Mouse (Mus musculus): ENCODE data around the gene Wdr45. TPM values are rescaled to one million over a fixed set of nuclear protein-coding genes. Genes with fewer than 3 reads are reported as not detected.
A peak's percentile ranks its signal among the peaks of the same experiment; 100 is the strongest.

The Wdr45 gene
- total and polyA plus RNA-seq, 3 experiments: 18.0 to 24.1 (median 21.4) TPM

GRCm38 (mm10) chrX:7673578-7674281, 40.4 kb upstream of the Wdr45 start (continued):
- TF ChIP-seq ZNF384 (IDR thresholded peaks at IDR 0.05; ENCODE audit: low read depth, low read length): peak; percentile 66
- peak; percentile 16; the same call in 1 of the 2 replicates for TF ChIP-seq RCOR1 (conservative IDR thresholded peaks at IDR 0.05; ENCODE audit: low read depth, low read length)
- peak; percentile 75 for TF ChIP-seq MAX (IDR thresholded peaks at IDR 0.05; ENCODE audit: low read length)
- TF ChIP-seq CTCF (conservative IDR thresholded peaks at IDR 0.05 in 1 of 2, IDR thresholded peaks at IDR 0.05 in 1 of 2; ENCODE audit: low read depth in 2 of 2, low read length in 2 of 2): 0 out of 4 replicates have a peak, but pooled peaks of 1 of the 2 experiments have one; percentile 3
- TF ChIP-seq TBP (conservative IDR thresholded peaks at IDR 0.05; ENCODE audit: low read depth, low read length): peak; percentile 46; the same call in 1 of the 2 replicates
- peak; percentile 77 for TF ChIP-seq BHLHE40 (IDR thresholded peaks at IDR 0.05; ENCODE audit: low read depth, low read length)

GRCm38 (mm10) chrX:7674284-7675000, 39.7 kb upstream of the Wdr45 start:
- H3K4me2 ChIP-seq (ENCODE audit: insufficient read depth, low read depth, poor library complexity, severe bottlenecking): peak overlapping the region; percentile 72

GRCm38 (mm10) chrX:7675001-7675380, 39.1 kb upstream of the Wdr45 start:
- no peaks in the 10 kb centered on the region for H3K9me3 ChIP-seq (replicated peaks; ENCODE audit: low read length)
- TF ChIP-seq TCF12 (IDR thresholded peaks at IDR 0.05; ENCODE audit: low read depth, low read length): no peak
- no peak for TF ChIP-seq UBTF (IDR thresholded peaks at IDR 0.05; ENCODE audit: low read depth, low read length)
- no peak for TF ChIP-seq MAZ (IDR thresholded peaks at IDR 0.05; ENCODE audit: low read depth, low read length)
- peak in 1 of 2 experiments; percentile 41; a peak in 2 of 4 replicates for TF ChIP-seq CTCF (conservative IDR thresholded peaks at IDR 0.05 in 1 of 2, IDR thresholded peaks at IDR 0.05 in 1 of 2; ENCODE audit: low read depth in 2 of 2, low read length in 2 of 2)
- TF ChIP-seq NELFE (IDR thresholded peaks at IDR 0.05; ENCODE audit: low read depth, low read length): no peak
- TF ChIP-seq MXI1 (IDR thresholded peaks at IDR 0.05; ENCODE audit: low read depth, low read length): no peak
- H3K27ac ChIP-seq (ENCODE audit: insufficient read depth, low read depth): peak overlapping the region; percentile 77; the same call in 1 of the 2 replicates
- peak overlapping the region in 1 of 3 experiments; percentile 39 for H3K4me3 ChIP-seq (replicated peaks in 1 of 3; ENCODE audit: low read depth in 2 of 3, low read length in 2 of 3, poor library complexity in 1 of 3)
- H3K4me1 ChIP-seq (ENCODE audit: control insufficient read depth in 1 of 2, insufficient read depth in 2 of 2): peaks cover 4 to 12% of the 10 kb centered on the region in 2 experiments; a peak in 3 of 4 replicates
- dilution Hi-C loops (cut with MboI; ENCODE audit: extremely low pct_ligation_motif_present, extremely low pct_unique_long_range_greater_than_20kb, low sequenced_read_pairs): no loop called here
- H3K79me2 ChIP-seq (replicated peaks; ENCODE audit: control insufficient read depth, extremely low read depth, insufficient read depth, poor library complexity, severe bottlenecking): peaks cover 4% of the 10 kb centered on the region
- peak overlapping the region; percentile 72; the same call in 1 of the 2 replicates for H3K4me2 ChIP-seq (ENCODE audit: insufficient read depth, low read depth, poor library complexity, severe bottlenecking)
- H3K36me3 ChIP-seq (replicated peaks in 1 of 2; ENCODE audit: control insufficient read depth in 1 of 2, insufficient read depth in 1 of 2, low read length in 1 of 2): no peaks in the 10 kb centered on the region
- peak overlapping the region; percentile 37 for H3K9ac ChIP-seq (ENCODE audit: insufficient read depth, low read depth)
- in situ Hi-C loops (cut with MboI; ENCODE audit: low pct_ligation_motif_present, low pct_unique_long_range_greater_than_20kb, low sequenced_read_pairs): no loop called here
- no peaks in the 10 kb centered on the region for H3K27me3 ChIP-seq (replicated peaks)
- no peak for DNase-seq (ENCODE audit: extremely low read depth)

More at GRCm38 (mm10) chrX:7674284-7675000, 39.7 kb upstream of the Wdr45 start:
- DNase-seq (ENCODE audit: extremely low read depth): peak; percentile 27
- in situ Hi-C loops (cut with MboI; ENCODE audit: low pct_ligation_motif_present, low pct_unique_long_range_greater_than_20kb, low sequenced_read_pairs): no loop called here
- dilution Hi-C loops (cut with MboI; ENCODE audit: extremely low pct_ligation_motif_present, extremely low pct_unique_long_range_greater_than_20kb, low sequenced_read_pairs): no loop called here
- no peaks in the 10 kb centered on the region for H3K27me3 ChIP-seq (replicated peaks)
- TF ChIP-seq ETS1 (conservative IDR thresholded peaks at IDR 0.05; ENCODE audit: low read depth, low read length) (no peak), MAX (IDR thresholded peaks at IDR 0.05; ENCODE audit: low read length) (peak; percentile 34; the same call in 1 of the 2 replicates)
- H3K27ac ChIP-seq (ENCODE audit: insufficient read depth, low read depth): peak overlapping the region; percentile 77
- H3K4me3 ChIP-seq (replicated peaks in 1 of 3; ENCODE audit: low read depth in 2 of 3, low read length in 2 of 3, poor library complexity in 1 of 3): peak overlapping the region; percentile 5 to 27 (median 11)
- no peaks in the 10 kb centered on the region for H3K36me3 ChIP-seq (replicated peaks in 1 of 2; ENCODE audit: control insufficient read depth in 1 of 2, insufficient read depth in 1 of 2, low read length in 1 of 2)
- peaks cover 4 to 12% of the 10 kb centered on the region in 2 experiments; a peak in 3 of 4 replicates for H3K4me1 ChIP-seq (ENCODE audit: control insufficient read depth in 1 of 2, insufficient read depth in 2 of 2)
- H3K9me3 ChIP-seq (replicated peaks; ENCODE audit: low read length): no peaks in the 10 kb centered on the region
- peaks cover 10% of the 10 kb centered on the region for H3K79me2 ChIP-seq (replicated peaks; ENCODE audit: control insufficient read depth, extremely low read depth, insufficient read depth, poor library complexity, severe bottlenecking)
- H3K9ac ChIP-seq (ENCODE audit: insufficient read depth, low read depth): peak overlapping the region; percentile 37

Measured in CH12.LX (cell line).